Mouse (Mus musculus) layer of hippocampus, adult 9-10 months (tissue): ENCODE results near the gene Dnajb4.

Experiments used
- DNase-seq: peaks from one replicate; pipeline ENCODE4 v3.0.0; 2022; ENCODE audit warnings: low spot score

The Dnajb4 gene

DNA sequence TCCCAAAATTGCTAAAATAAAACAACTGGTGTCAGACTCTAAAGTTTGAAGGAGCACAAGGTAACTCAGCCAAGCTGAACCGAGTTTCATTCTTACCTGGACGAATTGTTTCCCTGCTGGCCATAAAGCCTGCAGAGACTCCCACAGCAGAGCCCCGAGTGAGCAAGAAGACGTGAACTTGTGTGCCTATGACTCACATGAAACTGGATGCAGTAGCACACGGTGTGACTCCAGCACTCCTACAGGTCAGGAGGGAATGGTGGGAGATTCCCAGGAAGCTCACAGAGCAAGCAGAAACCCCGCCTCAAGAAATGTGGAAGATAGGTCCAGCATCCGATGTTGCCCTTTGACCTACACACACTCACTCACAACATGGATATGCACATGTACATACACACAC lies 38.2 kb downstream of the Dnajb4 start:
- no peak for DNase-seq

DNA sequence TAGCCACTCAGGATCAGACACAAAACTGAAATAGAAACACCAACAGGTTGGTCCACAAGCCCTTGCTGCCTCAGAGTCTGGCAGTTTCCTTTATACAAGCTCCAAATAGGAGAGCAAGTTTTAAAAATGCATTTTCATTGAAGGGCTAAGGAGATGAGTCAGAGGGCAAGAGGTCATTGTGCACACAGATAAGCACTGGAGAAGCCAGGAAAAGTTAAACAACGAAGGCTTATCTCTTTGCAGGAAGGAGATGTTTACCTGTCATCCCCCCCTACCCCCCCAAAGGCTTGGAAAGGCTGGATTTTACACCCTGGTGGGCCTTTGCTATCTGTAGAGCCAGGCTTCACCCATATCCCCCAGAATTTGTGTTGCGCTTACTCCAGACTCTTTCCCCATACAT lies 38.9 kb downstream of the Dnajb4 start:
- no peak for DNase-seq

DNA sequence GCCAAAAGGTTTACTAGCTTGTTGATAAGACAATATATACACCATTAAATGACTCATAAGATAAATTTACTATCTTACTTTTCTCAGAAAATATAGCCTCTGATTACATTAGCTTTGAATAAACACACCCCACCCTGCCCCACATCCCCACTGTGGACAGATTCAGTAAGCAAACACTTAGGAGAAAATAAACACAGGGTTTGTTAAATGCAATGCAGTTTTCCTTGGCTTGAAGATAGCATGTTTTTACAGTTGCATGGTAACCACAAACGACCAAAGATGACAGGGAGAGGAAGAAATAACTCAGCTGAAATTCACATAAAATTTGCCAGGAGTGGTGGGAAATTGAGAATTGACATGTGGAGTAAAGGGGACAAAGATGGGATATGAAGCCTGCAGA lies 39.7 kb downstream of the Dnajb4 start:
- no peak for DNase-seq

DNA sequence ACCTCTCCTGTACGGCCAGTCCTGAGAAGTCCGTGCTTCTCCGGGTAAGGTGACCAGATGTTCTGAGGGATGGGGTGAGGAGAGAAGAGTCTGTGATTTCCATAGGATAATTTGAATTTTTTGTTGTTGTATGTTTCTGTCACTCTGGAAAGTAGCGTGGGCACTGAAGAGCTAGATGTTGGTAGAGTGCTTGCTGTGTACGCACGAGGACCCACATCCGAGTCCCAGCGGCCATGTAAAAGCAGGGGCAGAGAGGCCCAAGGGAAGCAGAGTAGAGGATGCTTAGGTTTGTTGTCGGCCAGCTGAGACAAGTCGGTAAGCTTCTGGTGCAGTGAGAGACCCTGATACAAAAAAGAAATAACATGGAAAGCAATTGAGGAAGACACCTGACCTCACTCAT lies 42.1 kb downstream of the Dnajb4 start:
- DNase-seq = no peak

DNA sequence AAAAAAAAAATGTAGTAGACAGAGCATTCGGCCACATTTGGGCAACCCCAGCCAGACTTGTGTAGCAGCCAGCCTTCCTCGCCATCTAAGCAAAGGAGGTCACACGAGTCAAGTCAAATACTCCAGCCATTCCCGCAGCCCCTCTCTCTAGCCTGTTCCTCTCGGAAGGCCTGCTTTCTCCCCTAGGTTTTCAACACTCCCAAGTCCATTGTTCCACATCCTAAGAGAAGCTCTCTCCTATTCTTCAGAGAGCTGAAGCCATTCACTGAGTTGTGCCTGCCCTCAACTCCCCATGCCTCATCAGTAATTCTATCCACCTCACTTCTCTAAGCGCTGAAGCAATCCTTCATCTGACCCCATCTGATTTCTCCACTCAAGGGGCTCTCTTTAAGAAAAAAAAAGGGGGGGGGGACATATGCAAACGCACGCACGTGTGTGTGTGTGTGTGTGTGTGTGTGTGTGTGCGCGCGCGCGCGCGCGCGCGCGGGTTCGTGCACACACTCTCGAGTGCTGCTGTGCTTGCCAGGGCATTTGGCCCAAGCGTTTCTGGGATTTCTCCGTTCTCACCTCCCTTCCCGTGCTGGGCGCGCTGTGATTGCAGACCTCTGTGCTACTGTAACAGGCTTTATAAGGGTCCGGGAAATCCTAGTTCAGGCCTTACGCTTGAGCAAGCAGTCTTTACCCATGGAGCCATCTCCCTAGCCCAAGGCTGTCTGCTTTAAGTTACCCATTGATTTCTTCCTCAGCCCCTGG lies 43.2 kb downstream of the Dnajb4 start:
- no peak for DNase-seq

DNA sequence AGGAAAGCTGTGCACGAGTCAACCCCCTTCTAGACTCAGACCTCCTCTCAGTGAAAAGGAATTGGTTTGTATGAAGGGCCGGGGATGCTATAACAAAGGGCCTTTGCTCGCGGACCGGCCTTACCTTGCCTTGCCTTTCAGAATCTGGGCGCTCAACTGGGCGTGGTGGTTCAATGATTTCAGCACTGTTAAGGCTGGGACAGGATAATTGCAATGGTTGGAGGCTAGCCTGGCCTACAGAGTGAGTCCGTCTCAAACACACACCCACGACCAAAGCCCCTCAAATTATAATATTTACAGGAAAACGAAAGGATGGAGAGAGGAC lies 44.0 kb downstream of the Dnajb4 start, which contains the start of gene Gipc2:
Gipc2 (minus strand) TSS at position 132 of the 325 bp plus-strand sequence.
- DNase-seq = no peak

GRCm38 (mm10) chr3:152165351-152166098 lies 44.6 kb downstream of the Dnajb4 start:
- no peak for DNase-seq

DNA sequence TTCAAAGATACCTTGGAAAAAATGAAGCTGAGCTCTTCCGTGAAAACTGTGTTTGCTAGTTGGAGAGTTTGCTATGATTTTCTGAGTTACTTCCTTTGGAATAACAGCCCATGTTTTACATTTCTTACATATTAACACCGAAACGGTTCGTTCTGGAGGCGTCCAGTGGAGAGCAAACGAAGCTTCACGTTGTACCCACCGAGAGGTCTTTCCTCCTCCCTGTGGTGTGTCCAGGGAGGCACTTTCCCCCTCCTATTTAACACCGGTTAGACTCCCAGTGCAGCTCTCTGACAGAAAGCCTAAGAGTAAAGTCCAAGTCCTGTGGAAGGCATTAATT lies 45.1 kb downstream of the Dnajb4 start:
- DNase-seq = no peak

DNA sequence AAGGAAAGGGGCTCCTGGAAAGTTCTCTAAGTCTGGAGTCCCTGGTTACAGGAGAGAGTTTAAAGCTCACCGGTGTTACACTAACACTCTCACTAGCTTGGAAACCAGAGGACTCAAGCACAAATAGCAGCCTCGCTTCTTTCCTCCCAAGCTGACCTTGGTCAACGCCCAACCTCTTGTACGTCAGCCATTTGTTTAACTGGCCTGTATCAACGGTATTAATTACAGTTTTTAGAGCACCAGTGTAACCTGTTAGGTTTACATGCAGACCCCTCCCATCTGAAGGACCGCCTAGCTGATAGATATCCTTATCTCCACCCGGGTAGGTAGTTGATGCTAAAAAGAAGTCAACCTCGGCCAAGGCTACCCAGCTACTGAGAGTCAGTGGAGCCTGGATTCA lies 46.8 kb downstream of the Dnajb4 start:
- no peak for DNase-seq

GRCm38 (mm10) chr3:152160607-152161006 lies 49.5 kb downstream of the Dnajb4 start:
- no peak for DNase-seq

GRCm38 (mm10) chr3:152159321-152159720 lies 50.8 kb downstream of the Dnajb4 start:
- no peak for DNase-seq

DNA sequence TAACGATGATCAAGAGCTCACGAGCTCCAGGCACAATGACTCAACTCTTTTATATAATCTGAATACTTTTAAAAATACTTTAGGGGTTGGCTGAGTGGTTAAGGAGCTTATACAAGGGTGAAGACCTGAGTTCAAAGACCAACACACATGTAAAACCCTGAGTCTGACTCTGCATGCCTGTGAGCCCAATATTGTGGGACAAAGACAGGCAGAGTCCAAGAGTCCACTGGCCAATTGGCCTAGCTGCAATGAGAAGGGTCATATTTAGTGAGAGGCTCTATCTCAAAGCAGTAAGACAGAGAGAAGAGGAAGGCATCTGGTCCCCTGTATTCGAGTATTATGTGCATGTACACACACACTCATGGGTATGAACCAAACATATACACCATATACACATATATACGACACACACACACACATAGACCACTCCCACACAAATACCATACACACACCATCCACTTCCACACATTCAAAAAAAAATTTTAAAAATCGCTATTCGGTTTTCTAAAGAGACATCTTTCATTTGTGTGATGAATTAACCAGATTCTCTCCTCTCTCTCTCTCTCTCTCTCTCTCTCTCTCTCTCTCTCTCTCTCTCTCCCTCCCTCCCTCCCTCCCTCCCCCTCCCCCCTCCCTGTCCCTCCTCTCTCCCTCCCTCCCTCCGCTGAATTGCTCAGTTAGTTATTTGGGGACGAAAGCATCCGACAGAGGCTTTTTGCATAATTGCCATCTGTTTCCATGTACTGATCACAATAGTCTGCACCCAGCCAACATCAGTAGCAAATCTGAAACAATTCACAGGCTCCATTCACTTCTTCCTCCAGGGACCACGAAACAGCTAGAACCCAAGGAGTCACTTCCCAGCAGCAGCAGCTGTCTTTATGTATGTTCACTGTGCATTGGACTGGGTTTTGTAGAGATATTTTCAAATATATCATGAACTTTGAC lies 51.5 kb downstream of the Dnajb4 start:
- DNase-seq = no peak

DNA sequence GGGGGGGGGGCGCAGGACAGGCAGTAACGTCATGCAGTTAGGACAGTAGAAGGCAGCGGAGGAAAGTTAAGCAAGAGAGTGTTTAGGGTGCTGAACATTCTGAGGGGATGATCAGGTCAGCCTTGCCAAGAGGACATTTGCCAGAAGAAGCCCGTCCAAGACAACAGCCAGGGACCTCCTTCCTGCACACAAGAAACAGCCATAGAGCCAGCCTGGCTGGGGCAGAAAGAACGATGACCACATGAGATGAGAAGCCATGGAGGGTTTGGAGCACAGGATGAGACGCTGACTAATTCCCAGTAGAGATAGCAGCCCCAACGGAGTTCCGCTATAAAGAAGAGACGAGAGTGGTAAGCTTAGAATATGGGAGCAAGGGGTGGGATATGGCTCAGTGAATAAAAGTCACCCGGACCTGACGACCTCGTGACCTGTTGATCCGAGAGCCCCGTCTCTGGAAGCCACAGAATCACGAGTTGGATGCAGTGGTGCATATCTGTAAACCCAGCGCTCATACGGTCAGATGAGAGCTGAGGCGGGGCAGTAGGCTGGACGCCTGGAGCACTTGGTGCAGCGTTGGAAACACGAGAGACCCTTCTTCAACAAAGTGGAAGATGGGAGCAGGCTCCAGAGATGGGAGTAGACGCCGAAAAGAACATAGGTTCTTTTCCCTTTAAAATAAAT lies 53.1 kb downstream of the Dnajb4 start:
- no peak for DNase-seq

- DNase-seq = no peak
Measured at GRCm38 (mm10) chr3:152155296-152155948, 54.7 kb downstream of the Dnajb4 start.

DNA sequence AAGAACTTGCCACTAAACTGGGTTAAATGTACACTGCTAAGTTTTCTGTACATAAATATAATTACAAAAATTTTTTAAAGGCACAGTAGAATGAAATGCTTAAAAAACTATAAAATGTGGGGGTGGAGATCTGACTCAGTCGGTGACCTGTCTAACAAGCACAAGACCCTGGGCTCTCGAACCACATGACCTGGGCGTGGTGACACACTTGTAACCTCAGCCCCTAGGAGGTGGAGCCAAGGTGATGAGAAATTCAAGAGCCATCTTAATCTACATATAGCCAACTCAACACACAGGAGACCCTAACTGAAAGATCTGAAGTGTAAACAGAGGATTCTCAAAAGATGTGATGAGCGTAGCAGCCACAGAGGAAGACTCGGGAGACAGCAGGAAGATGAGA lies 56.0 kb downstream of the Dnajb4 start:
- no peak for DNase-seq

GRCm38 (mm10) chr3:152153152-152153551 lies 57.0 kb downstream of the Dnajb4 start:
- no peak for DNase-seq

- no peak for DNase-seq
Measured at GRCm38 (mm10) chr3:152152483-152152804, 57.7 kb downstream of the Dnajb4 start.

GRCm38 (mm10) chr3:152151725-152152482 lies 58.2 kb downstream of the Dnajb4 start:
- DNase-seq = no peak

GRCm38 (mm10) chr3:152149863-152150262 lies 60.2 kb downstream of the Dnajb4 start:
- DNase-seq = no peak

GRCm38 (mm10) chr3:152149449-152149848 lies 60.7 kb downstream of the Dnajb4 start:
- no peak for DNase-seq
